Mouse (Mus musculus): ENCODE data around the gene Ufc1. TPM values are rescaled to one million over a fixed set of nuclear protein-coding genes. Genes with fewer than 3 reads are reported as not detected.
A peak's percentile ranks its signal among the peaks of the same experiment; 100 is the strongest.

Gene Ufc1
- polyA plus RNA-seq, 1 experiment from 2014 or later = 136 TPM

DNA sequence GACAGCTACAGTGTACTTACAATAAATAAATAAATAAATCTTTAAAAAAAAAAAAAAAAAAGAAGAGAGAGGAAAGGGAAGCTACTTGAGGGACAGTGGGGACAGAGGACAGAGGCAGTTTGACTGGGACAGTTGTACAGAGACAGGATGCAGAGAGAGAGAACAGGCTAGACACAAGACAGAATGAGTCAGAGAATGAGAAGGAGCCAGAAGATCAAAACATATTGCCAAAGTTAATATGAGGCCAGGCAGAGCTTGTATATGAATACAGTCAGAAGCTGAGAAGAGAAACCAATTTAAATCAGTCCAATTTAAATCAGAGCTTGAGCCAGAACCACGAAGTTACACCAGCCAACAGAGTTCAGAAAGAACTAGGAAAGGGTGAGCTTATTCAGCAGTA, 26.5 kb downstream of the Ufc1 start:
- H3K4me2 ChIP-seq (ENCODE audit: low read length) = no peak overlapping the region
- peaks cover 16% of the 10 kb centered on the region; the same call in 1 of the 2 replicates for H3K4me1 ChIP-seq (replicated peaks; ENCODE audit: insufficient read depth, low read length)
- no peak for DNase-seq (ENCODE audit: low spot score)
- no peak overlapping the region for H3K27ac ChIP-seq
- H3K36me3 ChIP-seq (ENCODE audit: insufficient read depth, low read length) = no peaks in the 10 kb centered on the region
- no peaks in the 10 kb centered on the region for H3K27me3 ChIP-seq (ENCODE audit: insufficient read depth, low read length)
- 76% methylated on average over 1 of the region's 1 CpGs for WGBS
- no peaks in the 10 kb centered on the region for H3K9me3 ChIP-seq (replicated peaks; ENCODE audit: low read length)
- H3K4me3 ChIP-seq (replicated peaks; ENCODE audit: low read depth, low read length) = no peak overlapping the region
- TF ChIP-seq CTCF (IDR thresholded peaks at IDR 0.05; ENCODE audit: low read depth) = no peak
- ATAC-seq (replicated peaks; ENCODE audit: low FRiP score, low read depth) = no peak
- H3K9ac ChIP-seq (ENCODE audit: low read depth, low read length) = no peak overlapping the region

DNA sequence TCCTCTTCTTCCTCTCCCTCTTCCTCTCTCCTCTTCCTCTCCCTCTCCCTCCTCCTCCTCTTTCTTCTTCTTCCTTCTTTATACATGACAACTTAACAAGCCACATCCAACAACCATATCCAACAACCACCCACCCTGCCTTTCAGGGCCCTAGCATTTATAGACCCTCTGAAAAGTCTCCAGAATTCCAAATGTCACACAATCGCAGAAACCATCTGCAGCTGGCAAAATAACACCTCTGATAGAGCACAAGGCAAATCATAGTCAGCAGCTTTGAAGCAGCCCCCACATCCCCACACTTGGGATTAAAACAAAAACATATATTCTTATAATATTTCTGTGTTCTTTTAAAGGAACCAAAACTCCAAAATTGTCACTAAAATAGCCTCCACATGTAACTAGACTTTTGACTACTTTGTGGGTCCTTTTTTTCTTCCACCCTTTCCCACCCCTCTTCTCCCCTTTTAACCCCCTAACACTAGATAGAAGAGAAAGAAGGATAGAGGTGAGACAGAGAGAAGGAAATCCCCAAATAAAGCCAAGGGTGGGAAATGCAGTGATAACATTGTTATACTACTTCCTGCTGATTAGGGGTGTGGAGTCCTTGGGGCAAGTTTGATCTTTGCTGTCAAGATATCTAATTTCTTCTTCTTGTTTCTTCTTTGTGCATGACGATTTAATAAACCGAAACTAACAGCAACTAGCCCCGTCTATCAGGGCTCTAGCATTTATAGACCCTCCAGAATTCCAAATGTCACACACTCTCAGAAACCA, 28.7 kb downstream of the Ufc1 start:
- Histone ChIP-seq H3K27ac (no peak overlapping the region), H3K9ac (ENCODE audit: low read depth, low read length) (no peak overlapping the region), H3K4me2 (ENCODE audit: low read length) (no peak overlapping the region), H3K9me3 (replicated peaks; ENCODE audit: low read length) (no peaks in the 10 kb centered on the region), H3K36me3 (ENCODE audit: insufficient read depth, low read length) (no peaks in the 10 kb centered on the region), H3K4me1 (replicated peaks; ENCODE audit: insufficient read depth, low read length) (peaks cover 16% of the 10 kb centered on the region), H3K27me3 (ENCODE audit: insufficient read depth, low read length) (no peaks in the 10 kb centered on the region), H3K4me3 (replicated peaks; ENCODE audit: low read depth, low read length) (no peak overlapping the region)
- DNase-seq (ENCODE audit: low spot score) = no peak
- TF ChIP-seq CTCF (IDR thresholded peaks at IDR 0.05; ENCODE audit: low read depth) = no peak
- no peak for ATAC-seq (replicated peaks; ENCODE audit: low FRiP score, low read depth)
- WGBS = 58% methylated on average over 4 of the region's 4 CpGs

DNA sequence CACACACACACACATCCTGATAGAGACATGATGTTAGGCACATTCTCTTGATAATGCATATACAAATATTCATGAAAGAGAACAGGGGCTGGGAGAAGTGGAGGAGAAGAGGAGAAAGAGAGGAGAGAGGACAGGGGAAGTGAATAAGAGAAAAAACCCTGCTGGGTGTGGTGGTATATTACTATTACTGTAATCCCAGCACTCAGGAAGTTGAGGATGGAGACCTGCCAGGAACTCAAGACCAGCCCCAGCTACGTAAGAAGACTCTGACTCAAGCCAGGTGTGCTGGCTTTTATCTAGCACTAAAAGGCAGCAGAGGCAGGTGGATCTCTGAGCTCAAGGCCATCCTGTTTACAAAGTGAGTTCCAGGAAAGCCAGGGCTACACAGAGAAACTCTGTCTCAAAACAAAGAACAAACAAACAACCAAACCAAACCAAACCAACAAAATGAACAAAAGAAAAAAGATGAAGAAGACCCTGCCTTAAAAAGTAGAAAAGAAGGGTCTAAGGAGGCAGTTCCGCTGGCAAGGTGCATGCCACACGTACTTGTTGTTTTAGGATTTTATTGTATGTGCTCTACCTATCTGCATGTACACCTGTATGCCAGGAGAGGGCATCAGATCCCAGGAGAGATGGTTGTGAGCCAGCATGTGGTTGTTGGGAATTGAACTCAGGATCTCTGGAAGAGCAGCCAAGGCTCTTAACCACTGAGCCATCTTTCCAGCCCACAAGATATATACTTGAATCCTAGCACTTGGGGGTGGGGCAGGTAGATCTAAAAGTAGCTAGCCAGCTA, 31.0 kb downstream of the Ufc1 start:
- 0 out of 2 replicates have a peak, but pooled peaks cover 3% of the 10 kb centered on the region for H3K36me3 ChIP-seq (ENCODE audit: insufficient read depth, low read length)
- H3K9me3 ChIP-seq (replicated peaks; ENCODE audit: low read length) = no peaks in the 10 kb centered on the region
- no peaks in the 10 kb centered on the region for H3K27me3 ChIP-seq (ENCODE audit: insufficient read depth, low read length)
- no peak overlapping the region for H3K4me3 ChIP-seq (replicated peaks; ENCODE audit: low read depth, low read length)
- peak; percentile 53 for TF ChIP-seq CTCF (IDR thresholded peaks at IDR 0.05; ENCODE audit: low read depth)
- DNase-seq (ENCODE audit: low spot score) (peak; percentile 60), ATAC-seq (replicated peaks; ENCODE audit: low FRiP score, low read depth) (no peak)
- WGBS = 76% methylated on average over 3 of the region's 3 CpGs
- H3K9ac ChIP-seq (ENCODE audit: low read depth, low read length) = no peak overlapping the region
- H3K4me2 ChIP-seq (ENCODE audit: low read length) = no peak overlapping the region
- peaks cover 11% of the 10 kb centered on the region for H3K4me1 ChIP-seq (replicated peaks; ENCODE audit: insufficient read depth, low read length)
- H3K27ac ChIP-seq = peak overlapping the region; percentile 89

DNA sequence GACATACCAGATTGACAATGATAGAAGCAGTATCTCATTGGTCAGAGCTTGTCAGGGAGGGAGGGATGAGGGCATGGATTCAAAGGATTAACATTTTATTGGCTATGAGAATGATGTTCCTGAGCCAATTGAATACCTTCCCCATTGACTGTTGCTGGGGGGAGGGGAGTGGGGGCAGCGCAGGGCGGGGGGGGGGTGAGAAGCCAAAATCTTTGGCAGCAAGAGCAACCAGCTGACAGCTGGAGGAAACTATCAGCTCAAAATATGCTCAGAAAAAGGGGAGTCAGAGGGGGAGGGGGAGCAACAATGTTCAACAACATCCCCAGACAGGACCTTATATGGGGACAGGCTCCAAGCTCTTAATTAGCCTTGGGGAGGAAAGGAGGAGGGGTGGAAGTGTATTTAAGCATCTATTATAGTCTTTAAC, 31.6 kb downstream of the Ufc1 start:
- peak; percentile 81 for ATAC-seq (replicated peaks; ENCODE audit: low FRiP score, low read depth)
- peak; percentile 94 for DNase-seq (ENCODE audit: low spot score)
- no peak overlapping the region; the same call in 1 of the 2 replicates for H3K4me3 ChIP-seq (replicated peaks; ENCODE audit: low read depth, low read length)
- peak overlapping the region; percentile 46; the same call in 1 of the 2 replicates for H3K4me2 ChIP-seq (ENCODE audit: low read length)
- H3K27me3 ChIP-seq (ENCODE audit: insufficient read depth, low read length) = no peaks in the 10 kb centered on the region
- H3K9ac ChIP-seq (ENCODE audit: low read depth, low read length) = no peak overlapping the region
- no peak for TF ChIP-seq CTCF (IDR thresholded peaks at IDR 0.05; ENCODE audit: low read depth)
- WGBS = 0% methylated on average over 2 of the region's 2 CpGs
- peaks cover 11% of the 10 kb centered on the region for H3K4me1 ChIP-seq (replicated peaks; ENCODE audit: insufficient read depth, low read length)
- no peaks in the 10 kb centered on the region for H3K9me3 ChIP-seq (replicated peaks; ENCODE audit: low read length)
- H3K27ac ChIP-seq = peak overlapping the region; percentile 89
- H3K36me3 ChIP-seq (ENCODE audit: insufficient read depth, low read length) = 0 out of 2 replicates have a peak, but pooled peaks cover 6% of the 10 kb centered on the region

DNA sequence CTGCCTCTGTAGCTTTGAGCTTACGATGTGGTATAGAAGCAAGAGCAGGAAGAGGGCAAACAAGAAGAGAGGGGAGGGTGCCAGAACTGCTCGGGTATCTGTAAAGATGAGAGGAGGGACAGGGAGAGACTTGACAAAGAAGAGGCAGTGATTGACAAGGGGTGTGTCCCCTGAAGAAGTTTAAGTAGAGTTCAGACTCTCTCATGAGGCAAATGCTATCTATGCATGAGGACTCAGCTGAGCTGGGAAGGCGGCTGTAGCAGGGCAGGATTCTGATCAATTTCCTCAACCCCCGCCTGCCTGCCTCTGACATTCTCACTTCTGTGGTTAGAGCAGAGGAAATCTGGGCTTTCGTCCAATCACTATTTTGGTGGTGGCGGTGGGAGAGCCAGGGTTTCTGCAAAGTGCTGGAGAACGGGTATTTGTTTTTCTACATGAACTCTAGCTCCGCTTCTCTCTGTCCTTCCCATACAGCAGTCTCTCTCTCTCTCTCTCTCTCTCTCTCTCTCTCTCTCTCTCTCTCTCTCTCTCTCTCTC, 32.2 kb downstream of the Ufc1 start:
- DNase-seq (ENCODE audit: low spot score) (peak; percentile 95), ATAC-seq (replicated peaks; ENCODE audit: low FRiP score, low read depth) (peak; percentile 61)
- Histone ChIP-seq H3K36me3 (ENCODE audit: insufficient read depth, low read length) (0 out of 2 replicates have a peak, but pooled peaks cover 6% of the 10 kb centered on the region), H3K27me3 (ENCODE audit: insufficient read depth, low read length) (no peaks in the 10 kb centered on the region), H3K4me1 (replicated peaks; ENCODE audit: insufficient read depth, low read length) (peaks cover 11% of the 10 kb centered on the region), H3K4me3 (replicated peaks; ENCODE audit: low read depth, low read length) (peak overlapping the region; percentile 16; the same call in 1 of the 2 replicates), H3K9me3 (replicated peaks; ENCODE audit: low read length) (no peaks in the 10 kb centered on the region), H3K27ac (peak overlapping the region; percentile 89), H3K9ac (ENCODE audit: low read depth, low read length) (0 out of 2 replicates have a peak overlapping the region, but pooled peaks have one; percentile 35), H3K4me2 (ENCODE audit: low read length) (peak overlapping the region; percentile 46)
- TF ChIP-seq CTCF (IDR thresholded peaks at IDR 0.05; ENCODE audit: low read depth) = no peak
- WGBS = 5% methylated on average over 8 of the region's 8 CpGs

DNA sequence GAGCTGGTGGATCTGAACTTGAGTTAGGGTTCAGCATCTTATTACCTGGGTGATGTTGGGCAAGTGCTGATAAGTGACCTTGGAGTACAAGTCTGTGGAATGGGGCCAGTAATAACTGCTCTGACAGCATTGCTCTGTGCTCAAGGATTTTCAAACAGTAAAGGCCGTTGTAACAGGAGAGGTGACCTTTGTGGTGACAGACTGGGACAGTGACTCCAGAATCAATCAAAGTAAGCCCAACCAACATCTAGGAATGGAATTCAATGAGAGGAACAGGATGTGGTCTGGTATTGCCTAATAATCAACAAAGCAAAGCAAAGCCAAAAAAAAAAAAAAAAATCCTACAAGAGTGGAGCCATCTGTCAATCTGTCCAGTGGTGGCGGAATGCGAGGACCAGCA, 34.5 kb downstream of the Ufc1 start:
- H3K27ac ChIP-seq = peak overlapping the region; percentile 1; the same call in 1 of the 2 replicates
- peak; percentile 48 for DNase-seq (ENCODE audit: low spot score)
- 49% methylated on average over 3 of the region's 3 CpGs for whole genome bisulfite sequencing

More for the DNA sequence above, 34.5 kb downstream of the Ufc1 start:
- Histone ChIP-seq H3K36me3 (ENCODE audit: insufficient read depth, low read length) (0 out of 2 replicates have a peak, but pooled peaks cover 6% of the 10 kb centered on the region), H3K4me1 (replicated peaks; ENCODE audit: insufficient read depth, low read length) (peaks cover 11% of the 10 kb centered on the region), H3K4me3 (replicated peaks; ENCODE audit: low read depth, low read length) (no peak overlapping the region), H3K27me3 (ENCODE audit: insufficient read depth, low read length) (no peaks in the 10 kb centered on the region), H3K9ac (ENCODE audit: low read depth, low read length) (no peak overlapping the region), H3K4me2 (ENCODE audit: low read length) (no peak overlapping the region), H3K9me3 (replicated peaks; ENCODE audit: low read length) (no peaks in the 10 kb centered on the region)
- no peak for ATAC-seq (replicated peaks; ENCODE audit: low FRiP score, low read depth)
- TF ChIP-seq CTCF (IDR thresholded peaks at IDR 0.05; ENCODE audit: low read depth) = no peak

Measured in kidney, postnatal 0 days (tissue).